Comparison of ENCODE assay signal across 15 mouse cellular contexts in genomic region chr1:54815206-54815855, GRCm38 (mm10).
DNase-seq lines count a peak whose midpoint lies in the region; ATAC-seq and TF ChIP-seq lines count a peak whose summit lies in the region.
"Had no signal": no experiment of that assay in that cellular context is flagged by ENCODE, and none has a peak within 500 bp of the region (broad histone marks: within the 10 kb centered on the region; RNA-seq: fewer than 3 reads in every experiment).

No protein-coding gene starts in this region.

- DNase-seq in forebrain, postnatal 0 days: no peak
- no peak for DNase-seq in kidney, postnatal 14 days
- no peak for DNase-seq in hindbrain, embryonic 14.5 days (ENCODE audit: low spot score)
- DNase-seq in retina, embryonic 14.5 days (ENCODE audit: low spot score): no peak
- DNase-seq in heart, adult 18-20 months: no peak
- DNase-seq: adrenal gland, adult 2 months; cerebellum, adult 8-10 months; gastrocnemius, adult 2 months; thymus, postnatal 4 days had no signal

- TF ChIP-seq CTCF in forebrain, postnatal 0 days (IDR thresholded peaks at IDR 0.05; ENCODE audit: low read depth): no peak

- H3K36me3 ChIP-seq in forebrain, embryonic 13.5 days (ENCODE audit: poor library complexity, severe bottlenecking): no peaks in the 10 kb centered on the region
- H3K36me3 ChIP-seq in forebrain, postnatal 0 days (ENCODE audit: insufficient read depth): no peaks in the 10 kb centered on the region
- H3K36me3 ChIP-seq in kidney, embryonic 16.5 days (ENCODE audit: insufficient read depth, low read length): no peaks in the 10 kb centered on the region
- H3K36me3 ChIP-seq in hindbrain, embryonic 14.5 days (replicated peaks; ENCODE audit: control insufficient read depth, insufficient read depth): no peaks in the 10 kb centered on the region
- H3K36me3 ChIP-seq in midbrain, embryonic 16.5 days (ENCODE audit: control insufficient read depth, insufficient read depth, low read length): no peaks in the 10 kb centered on the region
- H3K36me3 ChIP-seq: embryonic facial prominence, embryonic 15.5 days; forebrain, embryonic 12.5 days had no signal

- ATAC-seq in forebrain, embryonic 13.5 days: 0 out of 2 replicates have a peak, but pooled peaks have one; percentile 38
- ATAC-seq in forebrain, postnatal 0 days: no peak
- ATAC-seq in kidney, embryonic 16.5 days (ENCODE audit: low FRiP score, low TSS enrichment): peak; percentile 78; the same call in 1 of the 2 replicates
- ATAC-seq in hindbrain, embryonic 14.5 days (ENCODE audit: low FRiP score): peak; percentile 52; the same call in 1 of the 2 replicates
- no peak for ATAC-seq in midbrain, embryonic 16.5 days

- H3K9me3 ChIP-seq in forebrain, embryonic 13.5 days (replicated peaks): no peaks in the 10 kb centered on the region
- no peaks in the 10 kb centered on the region for H3K9me3 ChIP-seq in forebrain, postnatal 0 days (ENCODE audit: low read length)
- H3K9me3 ChIP-seq in kidney, embryonic 16.5 days (ENCODE audit: low read length): no peaks in the 10 kb centered on the region
- H3K9me3 ChIP-seq in hindbrain, embryonic 14.5 days (ENCODE audit: control insufficient read depth, low read length): no peaks in the 10 kb centered on the region
- H3K9me3 ChIP-seq in midbrain, embryonic 16.5 days (replicated peaks; ENCODE audit: control insufficient read depth, low read length, poor library complexity, severe bottlenecking): no peaks in the 10 kb centered on the region
- H3K9me3 ChIP-seq: embryonic facial prominence, embryonic 15.5 days; forebrain, embryonic 12.5 days had no signal

- H3K27me3 ChIP-seq in forebrain, embryonic 13.5 days: no peaks in the 10 kb centered on the region
- no peaks in the 10 kb centered on the region for H3K27me3 ChIP-seq in forebrain, postnatal 0 days (ENCODE audit: insufficient read depth, low read length)
- H3K27me3 ChIP-seq in kidney, embryonic 16.5 days (ENCODE audit: insufficient read depth, low read length): no peaks in the 10 kb centered on the region
- no peaks in the 10 kb centered on the region for H3K27me3 ChIP-seq in hindbrain, embryonic 14.5 days (ENCODE audit: control insufficient read depth, insufficient read depth, low read length)
- H3K27me3 ChIP-seq in midbrain, embryonic 16.5 days (ENCODE audit: control insufficient read depth, insufficient read depth, low read depth, low read length): no peaks in the 10 kb centered on the region
- H3K27me3 ChIP-seq: embryonic facial prominence, embryonic 15.5 days; forebrain, embryonic 12.5 days had no signal

- 80% methylated on average over 9 of the region's 9 CpGs for WGBS in forebrain, embryonic 13.5 days
- WGBS in forebrain, postnatal 0 days: 70% methylated on average over 9 of the region's 9 CpGs
- WGBS in kidney, embryonic 16.5 days: 40% methylated on average over 9 of the region's 9 CpGs
- 74% methylated on average over 9 of the region's 9 CpGs for WGBS in hindbrain, embryonic 14.5 days
- WGBS in midbrain, embryonic 16.5 days: 76% methylated on average over 9 of the region's 9 CpGs

- no peak overlapping the region for H3K27ac ChIP-seq in forebrain, embryonic 13.5 days
- no peak overlapping the region for H3K27ac ChIP-seq in forebrain, postnatal 0 days (ENCODE audit: low read depth, low read length)
- peak overlapping the region; percentile 58; the same call in 1 of the 2 replicates for H3K27ac ChIP-seq in kidney, embryonic 16.5 days (ENCODE audit: low read length)
- H3K27ac ChIP-seq in hindbrain, embryonic 14.5 days: peak overlapping the region; percentile 47
- H3K27ac ChIP-seq in midbrain, embryonic 16.5 days (ENCODE audit: low read length): peak overlapping the region; percentile 12; the same call in 1 of the 2 replicates
- H3K27ac ChIP-seq: embryonic facial prominence, embryonic 15.5 days; forebrain, embryonic 12.5 days; gastrocnemius, adult 2 months; liver, embryonic 14.5 days had no signal

- H3K9ac ChIP-seq in forebrain, embryonic 13.5 days: no peak overlapping the region
- no peak overlapping the region for H3K9ac ChIP-seq in forebrain, postnatal 0 days
- no peak overlapping the region for H3K9ac ChIP-seq in kidney, embryonic 16.5 days (replicated peaks; ENCODE audit: low read length)
- H3K9ac ChIP-seq in hindbrain, embryonic 14.5 days: no peak overlapping the region
- no peak overlapping the region for H3K9ac ChIP-seq in midbrain, embryonic 16.5 days (ENCODE audit: low read depth, low read length)
- H3K9ac ChIP-seq: embryonic facial prominence, embryonic 15.5 days; forebrain, embryonic 12.5 days; liver, embryonic 14.5 days had no signal

- H3K4me2 ChIP-seq in forebrain, embryonic 13.5 days: no peak overlapping the region
- no peak overlapping the region for H3K4me2 ChIP-seq in forebrain, postnatal 0 days (ENCODE audit: low read depth)
- H3K4me2 ChIP-seq in kidney, embryonic 16.5 days (replicated peaks; ENCODE audit: low read depth, low read length): no peak overlapping the region
- H3K4me2 ChIP-seq in hindbrain, embryonic 14.5 days (replicated peaks): no peak overlapping the region
- no peak overlapping the region for H3K4me2 ChIP-seq in midbrain, embryonic 16.5 days (ENCODE audit: low read length)
- H3K4me2 ChIP-seq: embryonic facial prominence, embryonic 15.5 days; forebrain, embryonic 12.5 days had no signal

- H3K4me1 ChIP-seq in forebrain, embryonic 13.5 days: no peaks in the 10 kb centered on the region
- no peaks in the 10 kb centered on the region for H3K4me1 ChIP-seq in forebrain, postnatal 0 days (ENCODE audit: insufficient read depth)
- peaks cover 11% of the 10 kb centered on the region; the same call in 1 of the 2 replicates for H3K4me1 ChIP-seq in kidney, embryonic 16.5 days (ENCODE audit: insufficient read depth, low read length)
- H3K4me1 ChIP-seq in hindbrain, embryonic 14.5 days (replicated peaks; ENCODE audit: control insufficient read depth, insufficient read depth, low read length): peaks cover 4% of the 10 kb centered on the region; the same call in 1 of the 2 replicates
- no peaks in the 10 kb centered on the region; the same call in 1 of the 2 replicates for H3K4me1 ChIP-seq in midbrain, embryonic 16.5 days (ENCODE audit: control insufficient read depth, insufficient read depth, low read length)
- H3K4me1 ChIP-seq: embryonic facial prominence, embryonic 15.5 days; forebrain, embryonic 12.5 days had no signal

- no peak overlapping the region for H3K4me3 ChIP-seq in forebrain, embryonic 13.5 days
- H3K4me3 ChIP-seq in forebrain, postnatal 0 days (ENCODE audit: low read depth, low read length): no peak overlapping the region
- H3K4me3 ChIP-seq in kidney, embryonic 16.5 days (ENCODE audit: low read length): no peak overlapping the region
- no peak overlapping the region for H3K4me3 ChIP-seq in hindbrain, embryonic 14.5 days (replicated peaks; ENCODE audit: low read length)
- H3K4me3 ChIP-seq in midbrain, embryonic 16.5 days (ENCODE audit: low read depth, low read length): no peak overlapping the region
- H3K4me3 ChIP-seq: embryonic facial prominence, embryonic 15.5 days; forebrain, embryonic 12.5 days; gastrocnemius, adult 2 months had no signal

Comparison
In these comparisons a context has a peak if more than half of its experiments do, and no peak if none do; other contexts are left out.
1. ATAC-seq: peak in forebrain, embryonic 13.5 days (single experiment), kidney, embryonic 16.5 days (single experiment) and hindbrain, embryonic 14.5 days (single experiment); none in forebrain, postnatal 0 days (single experiment) and midbrain, embryonic 16.5 days (single experiment).
2. H3K27ac ChIP-seq: peak in kidney, embryonic 16.5 days (single experiment), hindbrain, embryonic 14.5 days (single experiment) and midbrain, embryonic 16.5 days (single experiment); none in forebrain, embryonic 13.5 days (single experiment) and forebrain, postnatal 0 days (single experiment).